Mouse (Mus musculus) urinary bladder, postnatal 10 days (tissue): ENCODE measurements around the gene Afg3l1.
"Not testable (repeated sequence)": the region's sequence is repeated elsewhere in the genome, so short reads cannot be mapped to it uniquely, and the experiment has no call there.

Experiments
- DNase-seq: peaks from one replicate; pipeline ENCODE4 v3.0.0; 2022; ENCODE audit warnings: low spot score

Gene Afg3l1

GRCm38 (mm10) chr8:123516596-123516995 lies 38.9 kb downstream of the Afg3l1 start:
- no peak for DNase-seq

GRCm38 (mm10) chr8:123518172-123518571 lies 40.5 kb downstream of the Afg3l1 start:
- no peak for DNase-seq

GRCm38 (mm10) chr8:123518667-123519066 lies 41.0 kb downstream of the Afg3l1 start, which contains the start of gene Gas8:
TSS of gene Gas8 (plus strand) at chr8:123518834.
- DNase-seq: peak; percentile 69

- DNase-seq: not testable (repeated sequence)
Observed at GRCm38 (mm10) chr8:123520048-123520447, 42.3 kb downstream of the Afg3l1 start.

- no peak for DNase-seq
Observed at GRCm38 (mm10) chr8:123527720-123528489, 50.2 kb downstream of the Afg3l1 start.

- no peak for DNase-seq
Observed at GRCm38 (mm10) chr8:123536242-123536989, 58.7 kb downstream of the Afg3l1 start.

- no peak for DNase-seq
Observed at GRCm38 (mm10) chr8:123536990-123537380, 59.3 kb downstream of the Afg3l1 start.

- DNase-seq: not testable (repeated sequence)
Observed at GRCm38 (mm10) chr8:123537641-123538040, 59.9 kb downstream of the Afg3l1 start.
